Mouse (Mus musculus): ENCODE measurements around the gene Gadd45g.

DNA sequence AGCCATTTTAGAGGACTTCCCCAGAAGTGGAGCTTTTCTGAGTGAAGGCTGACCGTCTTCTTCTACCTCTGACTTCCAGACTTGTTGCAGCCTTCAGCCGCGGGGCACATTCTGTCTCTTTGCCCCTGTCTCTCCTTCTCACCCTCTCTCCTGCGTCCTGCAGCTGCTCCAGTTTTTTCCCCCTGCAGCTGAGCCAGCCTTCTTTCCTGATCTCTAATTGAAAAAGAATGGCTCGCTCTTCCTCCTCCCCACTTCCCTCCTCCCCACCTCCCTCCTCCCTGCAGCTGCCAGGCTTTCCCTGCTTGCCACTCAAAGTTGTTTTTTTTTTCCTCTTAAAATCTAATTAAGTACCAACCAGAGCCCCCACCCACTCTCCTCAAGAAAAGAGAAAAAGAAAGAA is 4.3 kb upstream of the Gadd45g start:
- TF ChIP-seq ZC3H11A (IDR thresholded peaks at IDR 0.05; ENCODE audit: borderline replicate concordance, low read depth, low read length) (no peak), MAFK (IDR thresholded peaks at IDR 0.05; ENCODE audit: insufficient read depth, low read depth, low read length) (no peak), CHD2 (IDR thresholded peaks at IDR 0.05; ENCODE audit: low read depth, low read length) (no peak)
